Mouse (Mus musculus) lung, embryonic 16.5 days (tissue): ENCODE data around the gene Rabgap1l. TPM values are rescaled to one million over a fixed set of nuclear protein-coding genes. Genes with fewer than 3 reads are reported as not detected.
A peak's percentile ranks its signal among the peaks of the same experiment; 100 is the strongest.

Source experiments
- ATAC-seq: fragments of 200-750 bp; cut with Nextera tagmentation; 2 replicates; pipeline ENCODE4 v1.8.0; 2017; ENCODE audit warnings: low read depth, mild to moderate bottlenecking, moderate library complexity
- H3K27ac ChIP-seq: fragments of 300-500 bp; sonication (generic); 2 replicates; pipeline ENCODE4 v1.5.1; 2014; ENCODE audit warnings: mild to moderate bottlenecking, control low read depth, low read length
- H3K27me3 ChIP-seq: fragments of 300-500 bp; sonication (generic); 2 replicates; pipeline ENCODE4 v1.6.1; 2014; ENCODE audit warnings: low read depth, low read length, mixed read lengths; ENCODE audit not compliant: control insufficient read depth, insufficient read depth
- H3K36me3 ChIP-seq: fragments of 300-500 bp; sonication (generic); 2 replicates; pipeline ENCODE4 v1.6.1; 2014; ENCODE audit warnings: low read length; ENCODE audit not compliant: control insufficient read depth, insufficient read depth
- H3K4me1 ChIP-seq: fragments of 300-500 bp; sonication (generic); replicated peaks from 2 replicates; pipeline ENCODE4 v1.6.1; 2014; ENCODE audit warnings: low read length, mixed read lengths; ENCODE audit not compliant: control insufficient read depth, insufficient read depth
- H3K4me2 ChIP-seq: fragments of 300-500 bp; sonication (generic); 2 replicates; pipeline ENCODE4 v1.6.1; 2014; ENCODE audit warnings: low read depth, low read length, control low read depth
- H3K4me3 ChIP-seq: fragments of 300-500 bp; sonication (generic); 2 replicates; pipeline ENCODE4 v1.5.1; 2014; ENCODE audit warnings: mild to moderate bottlenecking, low read length, control low read depth
- H3K9ac ChIP-seq: fragments of 300-500 bp; sonication (generic); 2 replicates; pipeline ENCODE4 v1.6.1; 2014; ENCODE audit warnings: low read length, control low read depth
- H3K9me3 ChIP-seq: fragments of 300-500 bp; sonication (generic); 2 replicates; pipeline ENCODE4 v1.6.1; 2016; ENCODE audit warnings: low read length; ENCODE audit not compliant: control insufficient read depth
- WGBS: fragments of 180-500 bp; shearing (Covaris S2); extraction: QIAGEN DNeasy Blood & Tissue Kit; methylation state at CpG from one replicate; pipeline ENCODE4 v1.1.7; 2014; 5-methylcytosine and 5-hydroxymethylcytosine counted together
- microRNA counts: library from miRNA; unstranded; fragments of <30 nt; microRNA quantifications from one replicate; lab custom pipeline; 2016
- microRNA-seq: library from miRNA; unstranded; fragments of <30 nt; microRNA quantifications from one replicate; pipeline ENCODE4, GENCODE M21; 2016
- polyA plus RNA-seq: library from polyadenylated mRNA; unstranded; fragments of >200 nt; fragmentation: Nextera tagmentation; extraction: Ambion mirVana; gene quantifications from 2 replicates; pipeline ENCODE4 v1.2.1, GENCODE M21; 2015

The Rabgap1l gene
- polyA plus RNA-seq, 1 experiment from 2014 or later, result 28.2 TPM

DNA sequence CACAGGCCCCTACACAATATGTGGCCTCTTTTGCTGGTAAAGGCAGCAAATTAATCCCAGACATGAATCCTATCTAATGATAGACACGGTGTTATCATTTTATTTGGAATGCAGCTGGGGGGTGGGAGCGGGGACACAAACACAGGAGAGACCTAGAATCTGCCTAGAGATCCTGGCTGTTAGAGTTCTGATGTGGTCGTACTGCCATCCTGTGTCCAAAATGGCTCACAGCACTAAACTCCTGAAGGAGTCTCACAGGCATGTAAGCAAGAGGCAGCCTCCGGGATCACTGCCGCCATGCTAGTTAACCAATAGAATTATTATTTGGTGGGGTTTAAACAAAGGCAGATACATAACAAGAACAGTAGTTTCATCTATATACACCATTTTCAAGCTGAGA is 608.5 kb downstream of the Rabgap1l start:
- WGBS, result 9% methylated on average over 5 of the region's 5 CpGs

DNA sequence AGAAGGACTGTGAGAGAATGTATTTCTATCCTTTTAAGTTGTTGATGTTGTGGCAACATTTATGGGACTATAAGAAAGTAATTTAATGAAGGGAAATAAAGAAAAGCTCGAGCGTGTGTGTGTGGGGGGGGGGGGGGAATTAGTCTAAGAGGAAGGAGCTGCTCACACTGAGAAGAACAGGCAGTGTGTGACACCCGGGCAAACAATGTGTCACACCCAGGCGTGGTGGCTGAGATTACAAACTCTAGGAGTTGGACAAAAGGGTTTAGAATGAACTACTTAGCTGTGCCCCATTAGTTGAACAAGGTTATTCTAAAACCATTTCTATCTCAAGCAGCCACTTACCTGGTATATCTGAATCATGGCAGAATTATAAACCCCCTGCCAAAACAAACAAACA is 611.8 kb downstream of the Rabgap1l start:
- ATAC-seq, result no peak
- Histone ChIP-seq H3K27ac (no peak overlapping the region), H3K9ac (no peak overlapping the region), H3K9me3 (no peaks in the 10 kb centered on the region), H3K4me1 (no peaks in the 10 kb centered on the region), H3K4me3 (no peak overlapping the region), H3K36me3 (no peaks in the 10 kb centered on the region), H3K27me3 (no peaks in the 10 kb centered on the region), H3K4me2 (no peak overlapping the region)
- WGBS, result 67% methylated on average over 4 of the region's 4 CpGs

More for the DNA sequence above, 608.5 kb downstream of the Rabgap1l start:
- H3K4me3 ChIP-seq, result no peak overlapping the region
- no peak overlapping the region for H3K27ac ChIP-seq
- H3K4me1 ChIP-seq, result no peaks in the 10 kb centered on the region
- no peaks in the 10 kb centered on the region for H3K36me3 ChIP-seq
- no peak overlapping the region for H3K4me2 ChIP-seq
- H3K27me3 ChIP-seq, result no peaks in the 10 kb centered on the region
- H3K9ac ChIP-seq, result no peak overlapping the region
- ATAC-seq, result peak; percentile 67; the same call in 1 of the 2 replicates
- no peaks in the 10 kb centered on the region for H3K9me3 ChIP-seq

DNA sequence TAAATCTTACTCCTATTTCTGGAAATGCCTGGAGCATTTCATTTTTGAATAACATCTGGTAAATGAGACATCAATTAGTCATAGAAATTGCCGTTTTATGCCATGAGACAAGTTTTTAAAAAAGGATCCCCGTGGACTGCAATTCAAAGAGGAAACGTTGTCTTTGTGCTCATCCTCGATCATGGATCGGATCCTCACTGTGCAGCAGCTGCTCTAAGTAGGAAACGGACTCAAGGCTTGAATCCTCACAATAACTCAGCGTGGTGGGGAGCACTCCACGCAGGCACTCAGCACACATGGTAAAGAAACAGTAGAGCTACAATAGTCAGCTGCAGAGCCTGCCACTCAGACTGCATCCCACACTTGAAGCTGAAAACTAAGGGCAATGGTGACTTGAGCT is 616.1 kb downstream of the Rabgap1l start:
- H3K9me3 ChIP-seq, result no peaks in the 10 kb centered on the region
- 78% methylated on average over 8 of the region's 8 CpGs for WGBS

More for the DNA sequence above, 616.1 kb downstream of the Rabgap1l start:
- no peaks in the 10 kb centered on the region for H3K27me3 ChIP-seq
- H3K4me3 ChIP-seq, result no peak overlapping the region
- no peaks in the 10 kb centered on the region for H3K36me3 ChIP-seq
- ATAC-seq, result no peak
- H3K4me2 ChIP-seq, result no peak overlapping the region
- H3K9ac ChIP-seq, result no peak overlapping the region
- no peak overlapping the region for H3K27ac ChIP-seq
- H3K4me1 ChIP-seq, result no peaks in the 10 kb centered on the region

MicroRNAs encoded within 50 kb of the gene (microRNA counts, 519-probe panel; counts per million panel counts)
- microRNA mmu-miR-1927 (lab: Ali Mortazavi, UCI), result 2,224 counts per million, percentile 38 among the panel's probes with 10 or more counts

Small RNA genes within 50 kb of the gene (microRNA-seq; reads per million reads assigned to microRNA genes)
- gene Mir1927, result 1.8 reads per million

Other genes with a start within 250 kb of the Rabgap1l start
- gene Rc3h1, start 113.2 kb upstream of the Rabgap1l start, polyA plus RNA-seq, result 7.2 and 8.1 TPM in 2 replicates
- gene Serpinc1, start 185.4 kb upstream of the Rabgap1l start, polyA plus RNA-seq, result 2.8 and 13.9 TPM in 2 replicates
- 7.5 and 12.2 TPM in 2 replicates for gene Zbtb37, start 241.6 kb upstream of the Rabgap1l start, polyA plus RNA-seq